Mouse (Mus musculus) C2C12 (cell line): Measurements from ENCODE around the gene Uxs1.

Experiments
- CTCF ChIP-seq: IDR thresholded peaks from one replicate; pipeline ENCODE4 v1.5.1; 2011; ENCODE audit not compliant: control insufficient read depth, insufficient read depth, insufficient read length
- FOSL1 ChIP-seq: IDR thresholded peaks from one replicate; pipeline ENCODE4 v1.8.0; 2011; ENCODE audit warnings: mild to moderate bottlenecking, low read length; ENCODE audit not compliant: poor library complexity, insufficient read depth, severe bottlenecking
- MAX ChIP-seq: IDR thresholded peaks from one replicate; pipeline ENCODE4 v1.6.1; 2011; ENCODE audit warnings: mild to moderate bottlenecking, control low read depth
- MYOG ChIP-seq: IDR thresholded peaks from one replicate; pipeline ENCODE4 v1.6.1; 2011; ENCODE audit not compliant: control insufficient read depth, insufficient read length; ENCODE audit errors: extremely low read depth
- USF1 ChIP-seq: IDR thresholded peaks from one replicate; pipeline ENCODE4 v1.6.1; 2011; ENCODE audit warnings: low read depth, mild to moderate bottlenecking, control low read depth, moderate library complexity

DNA sequence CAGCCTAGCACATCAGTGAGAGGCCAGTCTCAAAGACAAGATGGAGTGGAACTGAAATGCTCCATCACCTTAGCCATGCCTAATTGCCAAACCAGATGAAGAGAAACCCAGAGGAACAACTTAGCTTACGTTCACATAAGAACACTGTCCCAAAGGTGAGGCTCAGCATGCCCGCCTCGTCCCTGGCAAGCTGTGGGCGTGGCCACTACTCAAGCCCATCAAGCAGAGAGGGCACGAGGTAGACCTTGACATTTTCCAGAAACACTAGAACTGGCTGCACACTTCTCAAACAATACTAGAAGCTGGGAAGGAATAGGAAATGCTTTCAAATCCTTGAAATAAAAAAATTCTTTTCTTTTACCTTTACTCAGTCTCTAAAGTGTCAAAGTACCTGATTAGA, 5.0 kb downstream of the Uxs1 start:
- no peak for TF ChIP-seq CTCF
- no peak for TF ChIP-seq USF1
- TF ChIP-seq MYOG: no peak
- no peak for TF ChIP-seq MAX
- no peak for TF ChIP-seq FOSL1
